Mouse (Mus musculus) spleen, adult 2 months (tissue): ENCODE results near the gene Fam205c.

Experiments
- CTCF ChIP-seq: fragments of 200-500 bp; IDR thresholded peaks from 2 replicates; pipeline ENCODE4 v1.5.1; 2011; ENCODE audit warnings: mild to moderate bottlenecking, inconsistent platforms; ENCODE audit not compliant: insufficient read depth, insufficient read length, insufficient replicate concordance; ENCODE audit errors: extremely low read depth
- POLR2A ChIP-seq: fragments of 200-500 bp; IDR thresholded peaks from 2 replicates; pipeline ENCODE4 v1.6.1; 2011; ENCODE audit warnings: low read depth, low read length, inconsistent platforms

GRCm38 (mm10) chr4:42877657-42878056, 3.6 kb upstream of the Fam205c start:
- TF ChIP-seq POLR2A (no peak), CTCF (no peak)
